Mouse (Mus musculus) kidney, adult 2 months (tissue): Measurements from ENCODE around the gene Parp6. TPM values are rescaled to one million over a fixed set of nuclear protein-coding genes. Genes with fewer than 3 reads are reported as not detected.
A peak's percentile ranks its signal among the peaks of the same experiment; 100 is the strongest.

Experiments
- DNase-seq: peaks from one replicate; pipeline ENCODE4 v3.0.0; 2021
- H3K27ac ChIP-seq: fragments of 200-500 bp; 2 replicates; pipeline ENCODE4 v1.5.1; 2012; ENCODE audit warnings: low read depth, low read length, control low read depth, inconsistent platforms; ENCODE audit not compliant: insufficient read depth
- H3K27me3 ChIP-seq: fragments of 200-500 bp; replicated peaks from 2 replicates; pipeline ENCODE4 v1.6.1; 2012; ENCODE audit warnings: mild to moderate bottlenecking, moderate library complexity, low read length, inconsistent platforms; ENCODE audit not compliant: control insufficient read depth, insufficient read depth
- H3K36me3 ChIP-seq: fragments of 200-500 bp; 2 replicates; pipeline ENCODE4 v1.6.1; 2012; ENCODE audit warnings: mild to moderate bottlenecking, moderate library complexity, low read length, inconsistent platforms; ENCODE audit not compliant: control insufficient read depth, insufficient read depth
- H3K4me1 ChIP-seq: fragments of 200-500 bp; 2 replicates; pipeline ENCODE4 v1.6.1; 2011; ENCODE audit warnings: low read length; ENCODE audit not compliant: control insufficient read depth, insufficient read depth
- H3K4me3 ChIP-seq: fragments of 200-500 bp; 2 replicates; pipeline ENCODE4 v1.5.1; 2011; ENCODE audit warnings: mild to moderate bottlenecking, low read depth, low read length, control low read depth; ENCODE audit not compliant: insufficient read depth
- CTCF ChIP-seq: fragments of 200-500 bp; conservative IDR thresholded peaks from 2 replicates; pipeline ENCODE4 v1.5.1; 2011; ENCODE audit warnings: low read depth, mild to moderate bottlenecking, control low read depth, low read length, moderate library complexity, mixed read lengths; ENCODE audit not compliant: insufficient read depth, insufficient read length
- POLR2A ChIP-seq: fragments of 200-500 bp; IDR thresholded peaks from one replicate; pipeline ENCODE4 v1.6.1; 2011; ENCODE audit warnings: low read depth, low read length, control low read depth
- WGBS: fragments of 180-500 bp; shearing (Covaris S2); methylation state at CpG from one replicate; pipeline ENCODE4 v1.1.7; 2018; 5-methylcytosine and 5-hydroxymethylcytosine counted together
- polyA plus RNA-seq: library from polyadenylated mRNA; depleted of rRNA; stranded (reverse); fragments of >200 nt; gene quantifications from 2 replicates; pipeline ENCODE4 v1.2.3, GENCODE M21; 2012; rRNA removed

The Parp6 gene
- polyA plus RNA-seq, 1 experiment: 19.1 TPM

- no peaks in the 10 kb centered on the region for H3K36me3 ChIP-seq
- H3K27ac ChIP-seq: no peak overlapping the region
- TF ChIP-seq POLR2A (no peak), CTCF (no peak)
- peaks cover 2% of the 10 kb centered on the region; the same call in 1 of the 2 replicates for H3K27me3 ChIP-seq
- H3K4me3 ChIP-seq: no peak overlapping the region
- H3K4me1 ChIP-seq: no peaks in the 10 kb centered on the region
- 68% methylated on average over 2 of the region's 2 CpGs for WGBS
- no peak for DNase-seq
These were observed 66.9 kb downstream of the Parp6 start for GRCm38 (mm10) chr9:59684020-59684419.

DNA sequence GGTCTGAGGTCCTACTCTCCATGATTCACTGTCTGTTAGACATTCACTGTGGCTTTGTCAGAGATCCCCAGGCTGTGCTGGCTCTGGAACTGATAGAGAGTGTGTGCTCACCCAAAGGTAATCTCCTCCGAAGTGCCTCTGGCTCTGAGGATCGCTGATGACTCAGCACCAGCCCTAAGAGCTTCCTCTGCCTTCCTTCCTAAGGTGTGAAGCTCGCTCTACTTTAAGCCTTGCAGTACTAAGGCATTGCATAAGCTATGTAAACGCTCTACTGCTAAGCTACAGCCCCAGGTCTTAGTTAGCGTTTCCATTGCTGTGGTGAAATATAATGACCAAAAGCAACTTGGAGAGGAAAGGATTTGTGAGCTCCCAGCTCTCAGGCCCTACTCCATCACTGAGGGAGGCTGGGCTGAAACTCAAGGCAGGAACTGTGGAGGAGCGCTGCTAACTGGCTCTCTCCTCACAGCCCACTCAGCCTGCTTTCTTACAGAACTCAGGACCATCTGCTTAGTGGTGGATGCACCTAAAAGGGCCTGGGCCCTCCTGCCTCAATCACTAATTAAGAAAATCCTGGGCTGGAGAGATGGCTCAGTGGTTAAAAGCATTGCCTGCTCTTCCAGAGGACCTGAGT, 70.4 kb downstream of the Parp6 start:
- Histone ChIP-seq H3K4me3 (no peak overlapping the region), H3K36me3 (no peaks in the 10 kb centered on the region), H3K4me1 (peaks cover 4% of the 10 kb centered on the region; the same call in 1 of the 2 replicates), H3K27ac (no peak overlapping the region), H3K27me3 (no peaks in the 10 kb centered on the region; the same call in 1 of the 2 replicates)
- TF ChIP-seq CTCF (no peak), POLR2A (no peak)
- DNase-seq: no peak
- WGBS: 50% methylated on average over 6 of the region's 6 CpGs

- Histone ChIP-seq H3K4me1 (peaks cover 4% of the 10 kb centered on the region; the same call in 1 of the 2 replicates), H3K27me3 (no peaks in the 10 kb centered on the region; the same call in 1 of the 2 replicates), H3K4me3 (peak overlapping the region; percentile 18; the same call in 1 of the 2 replicates), H3K36me3 (no peaks in the 10 kb centered on the region), H3K27ac (no peak overlapping the region)
- WGBS: 2% methylated on average over 23 of the region's 23 CpGs
- no peak for TF ChIP-seq CTCF
- no peak for TF ChIP-seq POLR2A
- DNase-seq: peak; percentile 89
These were observed 74.6 kb downstream of the Parp6 start for GRCm38 (mm10) chr9:59691635-59692094.

DNA sequence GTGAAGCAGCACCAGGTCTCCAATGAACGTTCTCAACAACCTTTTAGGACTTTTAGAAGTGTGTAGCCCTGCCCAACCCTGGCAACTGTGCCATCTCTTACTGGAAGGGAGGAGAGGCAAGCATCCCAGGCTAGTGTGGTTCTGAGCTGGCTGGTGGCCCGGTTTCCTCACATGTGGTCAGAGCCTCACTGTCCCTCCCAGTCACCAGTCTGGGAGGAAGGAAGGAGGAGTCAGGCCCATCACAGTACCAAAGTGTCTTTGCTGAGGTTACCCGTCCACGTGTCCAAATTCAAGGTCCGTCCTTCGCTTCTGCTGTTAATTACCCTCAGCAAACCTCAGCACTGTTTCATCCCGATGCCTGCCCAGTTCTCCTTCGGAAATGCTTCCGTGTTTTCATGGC, 75.1 kb downstream of the Parp6 start:
- peak; percentile 22 for DNase-seq
- TF ChIP-seq CTCF (no peak), POLR2A (no peak)

GRCm38 (mm10) chr9:59694571-59695450, 77.7 kb downstream of the Parp6 start:
- WGBS: 63% methylated on average over 16 of the region's 16 CpGs
- Histone ChIP-seq H3K27me3 (no peaks in the 10 kb centered on the region), H3K27ac (no peak overlapping the region), H3K4me3 (no peak overlapping the region), H3K36me3 (no peaks in the 10 kb centered on the region), H3K4me1 (peaks cover 4% of the 10 kb centered on the region; the same call in 1 of the 2 replicates)
- DNase-seq: no peak
- TF ChIP-seq POLR2A (no peak), CTCF (no peak)

More for the DNA sequence above, 75.1 kb downstream of the Parp6 start:
- peaks cover 4% of the 10 kb centered on the region; the same call in 1 of the 2 replicates for H3K4me1 ChIP-seq
- no peaks in the 10 kb centered on the region for H3K36me3 ChIP-seq
- no peak overlapping the region for H3K27ac ChIP-seq
- 36% methylated on average over 9 of the region's 9 CpGs for WGBS
- H3K27me3 ChIP-seq: no peaks in the 10 kb centered on the region; the same call in 1 of the 2 replicates
- peak overlapping the region; percentile 18; the same call in 1 of the 2 replicates for H3K4me3 ChIP-seq

DNA sequence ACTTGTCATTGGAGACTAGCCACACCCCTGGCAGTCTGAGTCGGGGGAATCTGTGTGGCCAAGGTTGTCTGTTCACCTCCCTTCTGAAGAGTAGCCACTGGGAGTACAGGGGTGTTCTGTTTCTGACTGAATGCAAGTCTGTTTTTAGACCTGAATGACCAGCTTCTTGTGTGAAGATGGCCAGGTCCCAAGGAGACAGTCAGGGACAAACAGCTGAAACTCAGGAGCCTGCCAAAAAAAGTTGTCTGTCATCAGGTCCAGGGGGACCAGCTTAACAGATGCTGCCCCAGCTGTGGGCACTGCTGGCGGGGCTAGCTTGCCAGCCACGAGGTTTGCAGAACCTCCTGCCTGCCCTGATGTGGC, 78.3 kb downstream of the Parp6 start:
- TF ChIP-seq POLR2A (no peak), CTCF (no peak)
- no peak overlapping the region for H3K4me3 ChIP-seq
- peaks cover 4% of the 10 kb centered on the region; the same call in 1 of the 2 replicates for H3K4me1 ChIP-seq
- H3K27ac ChIP-seq: no peak overlapping the region
- H3K27me3 ChIP-seq: no peaks in the 10 kb centered on the region
- WGBS: 52% methylated on average over 3 of the region's 3 CpGs
- no peak for DNase-seq
- no peaks in the 10 kb centered on the region for H3K36me3 ChIP-seq

DNA sequence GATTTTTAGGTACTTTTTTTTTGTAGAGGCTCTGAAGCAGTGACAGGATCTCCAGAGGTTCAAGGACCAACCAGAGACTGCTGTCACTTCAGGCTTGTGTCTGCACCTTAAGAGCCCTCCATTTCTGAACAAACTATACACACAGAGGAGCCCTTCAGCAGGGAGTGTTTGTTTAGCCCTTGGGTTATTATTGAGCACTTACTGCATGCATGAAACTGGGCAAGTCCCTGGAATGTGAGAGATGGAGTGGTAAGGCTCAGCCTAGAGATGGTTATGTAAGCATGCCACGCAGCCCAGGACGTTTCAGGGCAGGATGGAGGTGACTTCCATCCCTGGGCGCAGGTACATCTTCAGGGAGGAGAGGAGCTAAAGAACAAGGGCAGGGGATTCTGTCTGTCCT, 79.3 kb downstream of the Parp6 start:
- Histone ChIP-seq H3K4me1 (peaks cover 4% of the 10 kb centered on the region; the same call in 1 of the 2 replicates), H3K36me3 (no peaks in the 10 kb centered on the region), H3K27ac (no peak overlapping the region), H3K27me3 (no peaks in the 10 kb centered on the region), H3K4me3 (no peak overlapping the region)
- 81% methylated on average over 3 of the region's 3 CpGs for WGBS
- TF ChIP-seq CTCF (no peak), POLR2A (no peak)
- no peak for DNase-seq

Other genes starting within 250 kb of the Parp6 start
- gene Arih1, start 130.7 kb upstream of the Parp6 start, polyA plus RNA-seq: 14.3 and 16.9 TPM in 2 replicates
- gene Hexa, start 77.7 kb upstream of the Parp6 start, polyA plus RNA-seq: 76.1 and 77.7 TPM in 2 replicates
- 0.14 TPM in 1 of 2 replicates, not detected in the other for gene Tmem202, start 77.4 kb upstream of the Parp6 start, polyA plus RNA-seq
- gene Celf6, start 39.4 kb upstream of the Parp6 start, polyA plus RNA-seq: 0.18 and 0.30 TPM in 2 replicates
- 669 and 682 TPM in 2 replicates for gene Pkm, start 39.1 kb downstream of the Parp6 start, polyA plus RNA-seq
- gene Gramd2, start 62.9 kb downstream of the Parp6 start, polyA plus RNA-seq: 0.31 and 0.53 TPM in 2 replicates
- 5.8 and 7.5 TPM in 2 replicates for gene Senp8, start 133.4 kb downstream of the Parp6 start, polyA plus RNA-seq
- gene Myo9a, start 133.6 kb downstream of the Parp6 start, polyA plus RNA-seq: 4.6 and 4.7 TPM in 2 replicates